Mouse (Mus musculus) retina, embryonic 14.5 days (tissue): Measurements from ENCODE around the gene Tex26.
A peak's percentile ranks its signal among the peaks of the same experiment; 100 is the strongest.

Experiments
- DNase-seq: peaks from one replicate; pipeline ENCODE4 v3.0.0-alpha.2; 2015; ENCODE audit warnings: low spot score

Gene Tex26

DNA sequence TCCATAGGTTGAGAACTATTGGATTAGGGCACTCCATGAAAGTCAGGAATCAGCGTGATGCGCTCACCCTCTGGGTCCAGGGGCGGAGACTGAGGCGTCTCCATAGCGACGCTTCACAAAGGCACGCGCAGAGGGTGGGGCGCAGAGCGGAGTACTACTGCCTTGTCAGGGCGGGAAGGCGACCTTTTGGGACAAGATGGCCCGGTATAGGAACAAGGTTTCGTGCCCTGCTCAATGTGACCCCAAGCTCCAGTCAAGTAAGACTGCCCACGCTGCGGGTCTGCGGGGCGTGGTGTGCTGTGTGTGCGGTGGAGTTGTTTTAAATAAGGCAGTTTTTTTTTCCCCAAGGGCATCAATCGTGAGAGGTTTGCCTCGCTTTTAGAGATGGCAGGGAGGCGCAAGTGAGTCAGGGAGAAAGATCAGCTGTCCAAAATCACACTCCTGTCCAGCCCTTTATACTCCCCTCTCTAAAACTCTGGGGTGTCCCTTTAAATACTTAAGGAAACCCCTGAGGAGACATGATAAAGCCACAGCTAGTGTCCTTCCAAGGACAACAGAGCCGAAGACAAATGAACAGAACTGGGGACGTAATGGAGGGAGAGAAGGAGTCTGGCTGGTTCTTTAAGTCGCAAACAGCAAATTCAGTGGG lies at the start of gene Tex26:
Gene Tex26, plus strand, starts transcription at position 130 of the 649 bp plus-strand sequence.
- peak; percentile 90 for DNase-seq

DNA sequence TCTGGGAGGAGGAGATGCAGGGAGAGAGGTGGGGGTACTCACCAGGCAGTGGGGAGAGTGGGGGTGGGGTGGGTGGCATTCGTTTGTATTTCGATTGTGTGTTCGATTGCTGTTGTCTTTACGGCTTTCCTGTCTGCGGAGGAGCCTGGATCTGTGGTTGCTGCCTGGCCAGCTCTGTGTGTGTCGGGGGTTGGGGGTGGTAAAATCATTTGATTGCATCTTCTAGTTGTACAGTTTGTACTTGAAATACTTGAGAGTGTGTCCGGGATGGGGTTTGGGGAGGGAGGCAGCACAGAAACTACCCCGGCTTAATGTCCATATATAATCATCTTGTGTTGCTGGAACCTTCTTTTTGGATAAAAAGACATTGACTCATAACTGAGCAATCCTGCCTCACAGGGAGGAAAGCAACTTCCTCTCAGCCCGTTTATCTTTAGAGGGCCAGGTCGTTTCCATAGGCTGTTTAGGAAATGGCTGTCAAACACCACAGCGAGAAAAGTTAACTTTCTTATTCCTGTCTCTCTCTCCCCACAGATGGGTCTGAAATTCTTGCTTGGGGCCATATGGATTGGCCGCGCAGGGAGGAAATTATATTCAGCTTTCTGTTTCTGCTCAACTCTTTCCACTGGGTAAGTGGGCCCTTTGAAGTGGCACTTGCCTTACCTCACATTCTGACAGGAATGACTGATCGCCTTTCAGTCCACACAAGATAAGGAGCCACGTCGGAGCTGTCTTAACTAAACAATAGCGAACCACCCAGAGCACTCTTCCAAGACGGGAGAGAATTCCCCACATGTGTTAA lies 47.7 kb upstream of the Tex26 start:
- DNase-seq: no peak

DNA sequence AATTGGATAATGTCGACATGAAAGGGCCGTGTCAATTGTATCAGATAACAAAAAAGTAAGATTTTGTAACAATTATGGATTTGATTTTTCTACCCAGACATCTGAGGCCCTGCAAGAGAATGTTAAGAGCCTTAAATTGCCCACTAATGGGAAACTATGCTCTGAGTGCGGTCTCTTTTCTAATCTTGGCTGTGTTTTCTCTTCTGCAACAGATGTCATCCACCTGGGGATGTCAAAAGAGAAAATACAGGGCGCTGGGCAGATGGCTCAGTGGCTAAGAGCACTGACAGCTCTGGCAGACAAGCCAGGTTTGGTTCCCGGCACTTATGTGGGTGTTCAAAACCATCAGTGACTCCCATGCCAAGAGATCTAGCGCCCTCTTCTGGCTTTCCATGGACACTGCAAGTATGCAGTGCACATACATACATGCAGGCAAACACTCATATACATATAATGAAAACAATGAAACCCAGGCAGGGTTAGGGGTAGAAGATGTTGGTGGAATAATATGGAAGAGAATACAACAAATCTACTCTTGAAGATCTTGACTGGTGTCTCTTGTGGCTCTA lies 47.0 kb upstream of the Tex26 start:
- no peak for DNase-seq

GRCm38 (mm10) chr5:149401446-149401975 lies 37.9 kb upstream of the Tex26 start:
- no peak for DNase-seq

DNA sequence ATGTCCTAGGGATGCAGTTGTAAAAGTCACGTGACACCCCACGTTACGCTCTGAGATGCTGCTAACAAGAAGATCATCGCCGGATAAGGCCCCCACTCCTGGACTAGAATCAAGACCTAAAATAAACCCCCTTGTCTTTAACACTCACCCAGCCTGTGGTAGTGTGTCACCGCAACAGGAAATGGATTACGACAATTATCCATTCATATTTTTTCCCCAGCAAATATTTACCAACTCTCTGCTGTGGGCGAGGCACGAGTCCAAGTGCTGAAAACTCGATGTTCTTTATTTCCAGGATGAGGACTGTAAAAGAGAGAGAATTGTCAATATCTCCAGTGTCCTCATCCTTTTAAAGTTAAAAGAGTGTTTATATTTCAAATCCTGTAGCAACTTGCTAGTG lies 37.4 kb upstream of the Tex26 start:
- no peak for DNase-seq

DNA sequence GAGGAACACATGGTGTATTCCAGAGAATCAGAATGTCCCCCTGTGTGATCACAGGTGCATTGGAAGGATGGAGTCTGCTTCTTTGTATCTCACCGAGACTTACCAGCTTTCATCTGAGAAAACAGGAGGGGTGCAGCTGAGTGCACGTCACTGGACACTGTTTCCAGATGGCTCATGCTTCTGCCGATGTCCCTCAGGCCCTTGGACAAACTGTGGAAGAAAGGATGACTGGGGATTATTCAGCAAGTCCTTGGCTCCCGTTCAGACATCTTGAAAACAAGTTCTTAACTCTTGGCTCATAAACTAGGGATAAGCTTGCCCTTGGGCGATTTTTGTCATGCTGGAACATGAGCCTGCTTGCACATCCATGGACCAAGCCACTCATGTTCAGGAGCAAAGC lies 36.1 kb upstream of the Tex26 start:
- DNase-seq: no peak

DNA sequence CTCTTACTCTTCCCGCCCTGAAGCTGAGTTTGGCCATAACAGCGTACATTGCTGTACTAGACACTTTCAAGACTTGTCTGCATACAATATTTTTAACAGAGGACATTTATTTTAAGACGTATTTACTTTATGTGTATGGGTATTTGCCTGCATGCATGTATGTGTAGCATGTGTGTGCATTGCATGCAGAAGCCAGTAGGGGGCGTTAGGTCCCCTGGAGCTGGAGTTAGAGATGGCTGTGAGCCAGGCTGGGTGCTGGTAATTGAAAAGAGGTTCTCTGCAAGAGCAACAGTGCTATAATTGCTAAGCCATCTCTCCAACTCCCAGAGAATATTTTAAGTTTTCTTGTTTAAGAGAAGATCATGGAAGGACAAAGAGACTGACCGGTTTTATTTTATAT lies 34.8 kb upstream of the Tex26 start:
- DNase-seq: no peak

DNA sequence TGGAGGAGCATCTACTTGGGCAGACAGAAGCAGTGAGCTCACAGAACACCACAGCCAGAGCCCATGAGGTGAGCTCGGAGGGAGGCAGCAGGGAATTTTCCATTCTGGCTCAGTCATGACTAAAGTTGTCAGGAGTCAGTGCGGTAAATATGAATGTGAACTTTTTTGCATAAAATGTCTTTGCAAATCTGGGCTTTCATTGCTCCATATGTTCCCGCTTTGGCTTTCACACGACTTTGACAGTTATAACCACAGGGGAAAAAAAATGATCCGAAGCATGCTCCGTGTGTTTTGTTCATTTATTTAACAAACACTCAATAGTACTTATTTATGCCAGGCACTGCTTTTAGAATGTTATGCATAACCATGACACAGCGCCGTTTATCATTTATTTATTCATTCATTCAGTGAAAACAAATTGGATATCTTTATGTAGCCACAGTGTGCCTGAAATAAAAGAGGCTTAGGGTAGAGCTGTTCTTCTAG lies 32.6 kb upstream of the Tex26 start:
- DNase-seq: no peak

- DNase-seq: no peak
Observed at GRCm38 (mm10) chr5:149409502-149409901, 30.0 kb upstream of the Tex26 start.

- peak; percentile 56 for DNase-seq
Observed at GRCm38 (mm10) chr5:149411509-149412193, 27.8 kb upstream of the Tex26 start, which contains the start of gene Medag. TSS of gene Medag (plus strand) at chr5:149411749.

DNA sequence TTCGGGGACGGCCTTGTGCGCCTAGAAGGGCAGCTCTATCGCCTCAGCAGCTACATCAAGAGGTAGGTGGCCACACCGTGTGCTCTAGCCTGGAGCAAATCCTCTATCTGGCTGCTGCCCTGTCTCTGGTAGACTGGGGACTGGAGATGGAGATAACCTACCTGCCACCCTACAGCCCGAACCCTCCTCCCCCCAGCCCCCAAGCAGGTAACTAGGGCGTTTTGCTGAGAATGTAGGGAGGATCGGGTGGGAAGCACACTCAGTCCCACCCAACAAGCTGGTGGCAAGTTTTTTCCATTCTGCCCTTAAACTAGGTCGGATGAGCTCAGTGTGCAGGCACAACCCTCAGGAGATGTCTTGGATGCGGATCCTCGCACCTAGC lies 27.3 kb upstream of the Tex26 start:
- no peak for DNase-seq

DNA sequence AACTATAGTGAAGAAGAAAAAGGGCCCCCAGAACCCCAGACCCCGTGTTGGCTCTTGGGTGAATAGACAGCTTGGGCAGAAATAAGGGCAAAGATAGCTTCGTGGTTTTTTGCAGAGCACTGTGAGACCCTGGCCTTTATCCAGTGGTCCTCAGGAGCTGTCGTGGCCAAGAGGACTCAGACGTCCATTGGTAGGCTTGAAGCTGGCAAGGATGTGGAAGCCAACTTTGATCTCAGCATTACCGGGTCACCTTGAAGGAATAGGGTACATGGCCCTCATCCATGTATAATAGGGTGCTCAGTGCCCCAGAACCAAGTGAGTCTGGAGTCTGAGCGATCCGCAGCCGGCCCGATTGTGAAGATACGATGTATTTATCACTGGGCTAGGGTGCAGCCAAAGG lies 26.8 kb upstream of the Tex26 start:
- DNase-seq: no peak

GRCm38 (mm10) chr5:149414369-149415167 lies 24.9 kb upstream of the Tex26 start:
- no peak for DNase-seq

DNA sequence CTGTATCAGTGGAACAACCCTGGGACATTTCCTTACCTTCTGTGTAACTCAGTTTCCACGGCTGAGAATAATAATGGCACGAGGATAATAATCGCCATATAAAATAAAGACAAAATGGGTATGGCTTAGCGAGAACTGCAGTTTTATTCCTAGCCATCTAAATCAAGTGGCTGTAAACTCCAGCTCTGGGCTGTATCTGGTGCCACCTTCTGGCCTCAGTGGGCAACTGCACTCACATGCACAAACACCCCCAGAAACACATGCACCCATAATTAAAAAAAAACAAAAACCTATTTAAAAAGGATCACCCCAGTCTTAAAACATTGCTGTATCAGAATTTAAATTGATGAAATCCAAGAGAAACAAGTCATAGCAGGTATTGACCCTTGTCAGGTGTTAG lies 22.1 kb upstream of the Tex26 start:
- DNase-seq: no peak

GRCm38 (mm10) chr5:149426525-149426924 lies 12.9 kb upstream of the Tex26 start:
- no peak for DNase-seq

GRCm38 (mm10) chr5:149427277-149428060 lies 12.0 kb upstream of the Tex26 start:
- DNase-seq: no peak

- peak; percentile 78 for DNase-seq
Observed at GRCm38 (mm10) chr5:149428347-149428746, 11.1 kb upstream of the Tex26 start.

DNA sequence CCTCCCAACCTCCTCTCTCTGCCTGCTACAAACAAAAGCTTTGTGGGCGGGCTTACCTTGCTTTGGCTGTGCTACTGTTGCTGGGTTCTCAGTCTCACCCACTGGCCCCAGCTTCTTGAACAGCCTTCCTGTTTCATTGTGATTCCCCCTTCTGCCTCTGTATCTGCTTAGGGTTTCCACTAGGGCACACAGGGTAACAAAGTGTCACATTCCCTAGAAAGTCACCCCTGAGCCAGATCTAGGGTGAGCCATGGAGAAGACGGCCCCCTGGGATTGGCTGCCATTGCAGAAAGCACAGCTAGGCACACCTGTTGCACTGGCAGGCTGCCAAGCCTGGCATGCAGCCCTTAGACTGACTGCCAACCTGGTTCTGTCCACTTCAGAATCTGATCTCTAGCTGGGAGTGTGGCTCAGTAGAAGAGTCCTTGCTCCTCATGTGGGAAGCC lies 10.6 kb upstream of the Tex26 start:
- peak; percentile 59 for DNase-seq

DNA sequence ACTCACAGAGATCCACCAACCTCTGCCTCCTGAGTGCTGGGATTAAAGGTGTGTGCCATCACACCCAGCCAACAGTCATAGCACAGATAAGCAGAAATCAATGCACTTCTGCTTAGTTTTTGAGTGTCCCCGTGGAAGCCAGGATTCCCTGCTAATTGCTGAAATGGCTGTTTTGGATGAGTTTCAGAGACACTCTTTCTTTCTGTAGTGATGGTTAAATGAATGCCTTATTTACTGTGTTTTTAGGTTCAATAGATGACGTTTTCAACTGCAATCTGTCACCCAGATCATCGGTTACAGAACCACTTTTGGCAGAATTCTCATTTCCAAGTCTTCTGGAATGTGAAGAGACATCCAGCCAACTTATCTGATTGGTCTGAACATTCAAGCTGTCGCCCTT lies 9.9 kb upstream of the Tex26 start:
- DNase-seq: no peak

DNA sequence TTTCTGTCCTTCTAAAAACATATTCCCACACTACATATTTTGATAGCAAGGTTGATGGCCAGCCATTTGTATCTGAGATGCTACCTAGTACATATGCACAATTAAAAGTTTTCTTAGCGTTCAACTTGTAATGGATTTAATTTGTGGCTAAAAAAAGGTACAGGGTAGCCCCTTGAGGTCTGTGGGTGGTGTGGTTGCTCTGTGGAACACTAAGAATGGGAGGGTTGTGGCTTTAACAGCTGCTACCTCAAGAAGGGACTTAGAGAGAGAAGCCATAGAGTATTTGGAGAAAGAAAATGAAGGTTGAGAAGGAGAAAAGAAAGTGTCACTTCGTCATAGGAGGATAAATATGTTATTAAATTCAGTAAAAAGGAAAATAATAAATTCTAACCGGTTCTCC lies 8.5 kb upstream of the Tex26 start:
- no peak for DNase-seq

DNA sequence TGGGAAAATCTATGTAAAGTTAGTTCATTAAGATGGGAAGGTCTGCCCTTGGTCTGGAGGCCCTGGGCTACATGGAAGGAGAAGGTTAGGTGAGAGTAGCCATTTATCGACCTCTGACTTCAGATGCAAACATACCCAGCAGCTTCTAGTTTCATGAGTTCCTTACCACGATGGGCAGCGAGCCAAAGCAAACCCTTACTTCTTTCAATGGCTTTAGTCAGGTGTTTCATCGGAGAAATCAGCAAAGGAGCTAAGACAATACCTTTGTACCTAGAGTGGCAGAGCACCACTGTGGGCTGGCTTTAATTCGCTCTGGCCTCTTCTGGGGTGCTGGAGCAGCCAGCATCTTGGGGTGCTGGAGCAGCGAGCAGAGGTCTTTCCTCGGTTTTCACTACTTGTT lies 5.8 kb upstream of the Tex26 start:
- no peak for DNase-seq
